Mouse (Mus musculus): ENCODE results near the gene Htr2a.

GRCm38 (mm10) chr14:74611326-74611725 is 29.3 kb upstream of the Htr2a start:
- TF ChIP-seq CTCF (IDR thresholded peaks at IDR 0.05; ENCODE audit: borderline replicate concordance, insufficient read depth, low read depth, low read length) (no peak), POLR2A (IDR thresholded peaks at IDR 0.05; ENCODE audit: borderline replicate concordance, insufficient read depth, low read length) (no peak)

Measured in cerebellum, adult 2 months (tissue).